Mouse (Mus musculus) right cerebral cortex, postnatal 10 days (tissue): ENCODE results near the gene Nmb.
A peak's percentile ranks its signal among the peaks of the same experiment; 100 is the strongest.

Source experiments
- DNase-seq, 2 experiments: peaks; one replicate each; pipeline ENCODE4 v3.0.0; 2021; ENCODE audit warnings: low spot score in 2 of 2

The Nmb gene

DNA sequence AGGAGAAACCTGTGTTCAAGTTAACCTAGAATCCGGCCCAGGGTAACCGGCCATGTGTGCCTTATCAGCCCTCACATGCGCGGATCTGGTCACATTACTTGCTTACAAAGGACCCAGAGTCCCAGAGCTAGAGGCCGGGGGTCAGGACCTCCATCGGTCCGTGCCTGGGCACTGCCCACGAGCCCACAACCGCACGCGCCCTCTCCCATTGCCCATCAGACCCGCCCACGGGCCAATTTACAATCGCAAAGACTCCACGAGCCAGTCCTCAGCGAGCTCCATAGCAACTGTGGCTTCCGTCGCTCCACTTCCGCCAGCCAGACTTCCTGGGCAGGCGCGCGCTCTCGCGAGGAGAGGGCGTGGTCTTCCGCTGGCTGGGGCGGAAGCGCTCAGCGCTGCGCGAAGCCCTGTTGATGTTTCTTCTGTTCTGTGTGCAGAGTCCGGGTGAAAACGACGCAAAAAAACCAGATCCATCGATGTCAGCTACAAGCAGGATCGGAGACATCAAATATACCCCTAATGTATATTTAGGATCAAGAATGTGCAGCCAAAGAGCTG is 3.9 kb downstream of the Nmb start, which contains the start of gene Wdr73:
TSS of gene Wdr73 (minus strand) at position 326 of the 558 bp plus-strand sequence.
- DNase-seq, result peak; percentile 94 to 95

- no peak for DNase-seq
These were observed 7.2 kb downstream of the Nmb start for GRCm38 (mm10) chr7:80897721-80898120.

- no peak for DNase-seq
These were observed 7.7 kb downstream of the Nmb start for GRCm38 (mm10) chr7:80897134-80897533.

GRCm38 (mm10) chr7:80894815-80895519 is 9.9 kb downstream of the Nmb start:
- DNase-seq, result no peak

DNA sequence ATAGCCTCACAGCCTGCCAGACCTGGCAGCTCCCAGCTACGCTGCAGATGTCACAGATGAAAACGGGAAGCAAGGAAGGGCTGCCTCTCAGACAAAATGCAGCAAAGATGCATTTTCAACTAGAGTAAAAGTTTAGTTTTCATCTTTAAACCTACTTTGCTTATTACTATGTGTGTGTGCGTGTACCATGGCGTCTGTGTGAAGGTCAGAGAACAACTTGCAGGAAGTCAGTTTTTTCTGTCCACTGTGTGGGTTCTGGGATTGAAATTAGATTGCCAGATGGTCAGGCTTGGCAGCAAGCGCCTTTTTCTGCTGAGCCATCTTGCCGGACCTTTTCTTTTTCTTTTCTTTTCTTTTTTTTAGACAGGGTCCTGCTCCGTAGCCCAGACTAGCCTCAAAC is 10.7 kb downstream of the Nmb start:
- DNase-seq, result no peak

- DNase-seq, result no peak
These were observed 11.1 kb downstream of the Nmb start for GRCm38 (mm10) chr7:80893753-80894129.

DNA sequence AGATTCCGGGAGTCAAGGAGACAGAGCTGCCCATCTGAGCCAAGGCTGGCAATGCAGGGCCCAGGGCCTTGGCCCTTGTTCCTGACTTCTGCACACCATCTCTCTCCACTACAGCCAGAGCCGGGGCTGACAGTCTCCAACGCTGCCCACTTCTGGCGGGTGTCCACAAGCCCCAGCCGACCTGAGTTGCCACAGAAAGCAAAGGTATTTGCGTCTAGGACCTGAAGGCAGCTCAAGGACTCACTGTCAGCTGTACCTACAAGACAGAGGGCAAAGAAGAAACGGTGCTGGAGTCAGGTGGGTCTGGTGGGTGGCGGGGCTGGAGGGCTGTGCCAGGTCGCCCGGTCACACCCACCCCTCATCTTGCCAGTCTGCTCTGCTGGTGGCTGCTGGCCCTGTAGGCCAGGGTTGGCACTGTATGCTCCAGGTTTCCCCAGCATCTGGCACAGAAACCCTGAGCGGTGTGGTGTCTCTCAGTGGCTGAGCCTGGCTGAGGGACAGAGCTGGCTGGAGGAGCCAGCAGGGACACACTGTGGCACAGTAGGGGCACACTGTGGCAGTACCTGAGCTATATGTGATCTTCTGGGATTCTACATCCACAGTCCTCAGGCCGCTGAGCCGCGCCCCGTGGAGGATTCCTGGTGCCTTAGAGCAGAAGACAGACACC is 11.7 kb downstream of the Nmb start:
- DNase-seq, result no peak

- DNase-seq, result no peak
These were observed 15.0 kb downstream of the Nmb start for GRCm38 (mm10) chr7:80889841-80890241.

GRCm38 (mm10) chr7:80889021-80889511 is 15.8 kb downstream of the Nmb start:
- DNase-seq, result peak; percentile 53 to 69

DNA sequence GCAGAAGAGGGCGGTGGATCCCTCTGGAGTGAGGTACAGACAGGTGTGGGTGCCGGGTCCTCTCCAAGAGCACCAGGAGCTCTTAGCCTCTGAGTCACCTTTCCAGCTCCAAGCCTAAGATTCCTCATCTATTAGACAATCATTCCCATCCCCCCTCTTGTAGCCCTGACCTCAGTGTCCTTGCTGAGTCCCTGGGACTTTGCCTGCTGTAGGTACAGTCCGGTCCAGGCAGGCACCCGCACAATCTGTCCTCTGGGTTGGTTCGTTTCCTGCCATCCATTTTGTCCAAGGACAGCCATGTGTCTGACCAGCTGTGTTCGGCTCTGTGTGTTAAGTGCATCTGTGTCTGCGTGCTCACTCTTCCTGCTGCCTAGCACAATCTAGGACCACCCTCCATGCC is 16.3 kb downstream of the Nmb start:
- DNase-seq, result no peak

DNA sequence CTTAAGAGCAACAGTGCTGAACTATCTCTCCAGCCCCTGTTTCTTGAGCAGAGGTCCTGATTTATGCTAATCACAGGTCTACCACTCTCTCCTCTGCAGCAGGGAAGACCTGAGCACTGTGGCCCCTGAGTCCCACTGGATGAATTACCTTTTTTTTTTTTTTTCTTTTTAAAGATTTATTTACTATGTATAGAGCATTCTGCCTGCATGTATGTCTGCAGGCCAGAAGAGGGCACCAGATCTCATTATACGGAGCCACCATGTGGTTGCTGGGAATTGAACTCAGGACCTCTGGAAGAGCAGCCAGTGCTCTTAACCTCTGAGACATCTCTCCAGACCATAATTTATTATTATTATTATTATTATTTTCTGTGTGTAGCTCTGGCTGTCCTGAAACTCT is 19.2 kb downstream of the Nmb start:
- no peak for DNase-seq

DNA sequence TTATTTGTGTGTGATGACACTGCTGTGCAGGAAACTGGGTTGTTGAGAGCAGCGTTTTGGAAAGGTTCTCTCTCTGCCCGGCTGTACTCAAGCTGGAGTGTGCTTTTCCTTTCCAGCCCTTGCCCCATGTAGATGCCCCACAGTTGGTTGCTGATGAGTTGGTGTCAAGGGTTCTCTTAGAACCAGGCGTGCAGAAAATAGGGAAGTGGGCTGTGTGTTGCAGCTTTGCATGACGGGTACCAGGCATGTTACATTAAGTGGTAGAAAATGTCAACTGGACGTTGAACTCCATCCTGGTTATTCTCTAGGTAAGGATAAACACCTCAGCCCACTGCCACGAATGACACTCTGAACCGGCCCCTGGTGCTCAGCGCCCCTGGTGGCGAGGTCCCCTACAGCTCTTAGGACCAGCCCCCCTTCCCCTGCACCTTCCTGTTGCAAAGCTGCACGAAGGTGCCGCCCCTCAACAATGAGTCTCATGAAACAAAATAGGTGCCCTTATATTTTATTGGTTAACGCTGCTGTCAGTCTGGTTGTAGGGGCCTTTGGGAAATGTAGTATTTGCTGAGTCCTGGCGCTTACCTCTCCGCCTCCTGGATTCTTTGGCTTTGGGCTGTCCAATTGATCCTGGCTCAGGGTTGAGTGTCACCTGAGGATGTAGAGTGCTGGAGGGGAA is 21.9 kb downstream of the Nmb start:
- DNase-seq, result peak; percentile 82 to 86

DNA sequence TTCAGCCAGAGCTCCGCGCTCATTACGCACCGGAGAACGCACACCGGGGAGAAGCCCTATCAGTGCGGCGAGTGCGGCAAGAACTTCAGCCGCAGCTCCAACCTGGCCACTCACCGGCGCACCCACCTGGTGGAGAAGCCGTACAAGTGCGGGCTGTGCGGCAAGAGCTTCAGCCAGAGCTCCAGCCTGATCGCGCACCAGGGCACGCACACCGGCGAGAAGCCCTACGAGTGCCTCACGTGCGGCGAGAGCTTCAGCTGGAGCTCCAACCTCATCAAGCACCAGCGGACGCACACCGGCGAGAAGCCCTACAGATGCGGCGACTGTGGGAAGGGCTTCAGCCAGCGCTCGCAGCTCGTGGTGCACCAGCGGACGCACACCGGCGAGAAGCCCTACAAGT is 29.1 kb downstream of the Nmb start:
- DNase-seq, result no peak

DNA sequence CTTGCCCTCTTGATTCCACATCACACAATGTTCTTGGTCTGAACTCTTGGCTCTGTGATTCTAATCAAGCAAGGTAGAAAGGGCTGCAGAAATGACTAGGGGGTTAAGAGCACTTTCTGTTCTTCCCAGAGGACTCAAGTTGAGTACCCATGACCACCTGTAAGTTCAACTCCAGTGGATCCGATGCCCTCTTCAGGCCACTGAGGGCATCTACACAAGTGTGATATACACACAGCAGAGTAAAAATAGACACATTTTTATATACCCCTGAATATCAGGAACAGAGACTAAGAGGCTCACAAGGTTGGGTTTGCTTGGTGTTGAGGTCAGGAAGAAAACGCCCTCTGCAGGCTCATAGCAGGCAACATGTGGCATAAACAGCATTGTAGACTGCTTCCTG is 31.2 kb downstream of the Nmb start:
- DNase-seq, result no peak

GRCm38 (mm10) chr7:80873038-80873437 is 31.8 kb downstream of the Nmb start:
- no peak for DNase-seq

DNA sequence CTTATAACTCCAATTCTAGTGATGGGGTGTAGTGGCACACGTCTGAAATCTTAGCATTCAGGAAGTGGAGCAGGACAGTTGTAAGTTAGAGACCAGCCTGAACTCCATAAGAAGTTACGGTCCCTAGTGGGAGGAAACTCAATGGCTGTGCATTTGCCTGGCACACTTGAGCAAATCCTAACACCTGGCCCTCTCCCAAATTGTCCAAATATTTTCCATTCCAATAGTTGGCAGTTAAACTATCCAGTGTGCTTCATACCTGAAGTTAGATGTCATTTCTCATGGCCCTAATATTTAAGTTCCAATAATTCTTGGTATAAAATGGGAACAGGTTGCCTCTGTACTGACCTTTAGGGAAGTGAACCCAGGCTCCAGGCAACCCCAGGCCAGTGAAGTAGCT is 36.2 kb downstream of the Nmb start:
- no peak for DNase-seq

- no peak for DNase-seq
These were observed 38.2 kb downstream of the Nmb start for GRCm38 (mm10) chr7:80866514-80867147.

DNA sequence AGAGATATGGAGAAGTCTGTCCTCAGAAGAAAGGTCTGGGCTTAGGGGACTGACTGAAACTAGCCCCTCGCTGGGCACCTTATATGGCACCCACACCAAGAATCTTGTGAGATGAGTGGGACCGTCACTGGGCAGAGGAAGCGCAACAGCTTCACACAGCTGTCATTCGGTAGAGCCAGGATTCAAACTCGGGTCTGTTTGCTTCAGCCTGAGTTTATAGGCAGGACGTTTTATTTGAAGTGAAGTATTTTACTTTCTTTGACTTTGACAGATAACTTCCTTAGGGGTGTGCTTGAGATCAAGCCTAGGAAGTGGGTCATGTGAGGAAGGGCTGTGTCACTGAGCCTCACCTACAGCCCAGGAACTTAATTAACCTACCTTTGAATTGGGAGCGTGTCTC is 39.4 kb downstream of the Nmb start:
- no peak for DNase-seq

GRCm38 (mm10) chr7:80864831-80865230 is 40.0 kb downstream of the Nmb start:
- DNase-seq, result no peak

- no peak for DNase-seq
These were observed 40.7 kb downstream of the Nmb start for GRCm38 (mm10) chr7:80864151-80864550.

- DNase-seq, result no peak
These were observed 41.4 kb downstream of the Nmb start for GRCm38 (mm10) chr7:80863520-80863919.

DNA sequence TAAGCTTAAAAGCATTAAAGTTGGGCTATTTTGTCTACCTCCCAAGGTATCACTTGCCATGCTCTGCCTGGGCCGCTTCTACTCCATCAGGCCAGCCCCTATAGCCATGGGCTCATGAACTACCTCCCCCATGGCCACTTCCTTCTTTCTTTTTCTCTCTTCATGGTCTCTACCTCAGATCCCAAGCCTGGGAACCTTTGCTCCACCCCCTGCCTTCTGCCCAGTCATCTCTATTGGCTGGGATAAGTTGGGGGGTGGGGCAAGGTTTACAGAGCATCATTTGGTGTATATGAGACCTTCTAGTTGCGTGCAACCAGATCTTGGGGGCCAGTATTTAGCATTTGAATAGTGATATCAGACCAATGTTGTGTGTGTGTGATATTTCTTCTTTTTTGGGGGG is 42.4 kb downstream of the Nmb start:
- no peak for DNase-seq
